Mouse (Mus musculus): ENCODE measurements around the gene Zfp991. TPM values are rescaled to one million over a fixed set of nuclear protein-coding genes. Genes with fewer than 3 reads are reported as not detected.
A peak's percentile ranks its signal among the peaks of the same experiment; 100 is the strongest.
"Not testable (repeated sequence)": the region's sequence is repeated elsewhere in the genome, so short reads cannot be mapped to it uniquely, and the experiment has no call there.

The Zfp991 gene
- polyA plus RNA-seq, 1 experiment from 2014 or later: 6.2 TPM

- WGBS (ENCODE audit: insufficient replicate concordance): 64% methylated on average over 2 of the region's 2 CpGs
- H3K9ac ChIP-seq; H3K4me1 ChIP-seq (replicated peaks); H3K36me3 ChIP-seq; H3K27ac ChIP-seq; DNase-seq; H3K4me3 ChIP-seq (replicated peaks); ATAC-seq (ENCODE audit: low read depth); H3K27me3 ChIP-seq; H3K9me3 ChIP-seq (replicated peaks); H3K4me2 ChIP-seq: not testable (repeated sequence)
Observed at GRCm38 (mm10) chr4:147127137-147127536, 4.7 kb upstream of the Zfp991 start.

GRCm38 (mm10) chr4:147128152-147128551, 3.7 kb upstream of the Zfp991 start:
- DNase-seq; H3K4me3 ChIP-seq (replicated peaks); H3K27me3 ChIP-seq; H3K4me2 ChIP-seq; H3K36me3 ChIP-seq; ATAC-seq (ENCODE audit: low read depth); H3K9me3 ChIP-seq (replicated peaks); H3K4me1 ChIP-seq (replicated peaks); H3K27ac ChIP-seq; H3K9ac ChIP-seq: not testable (repeated sequence)

- not testable (repeated sequence) for H3K9me3 ChIP-seq (replicated peaks); H3K4me3 ChIP-seq (replicated peaks); H3K27me3 ChIP-seq; H3K4me2 ChIP-seq; H3K27ac ChIP-seq; ATAC-seq (ENCODE audit: low read depth); H3K9ac ChIP-seq; H3K36me3 ChIP-seq; H3K4me1 ChIP-seq (replicated peaks); DNase-seq
- 44% methylated on average over 2 of the region's 2 CpGs for WGBS (ENCODE audit: insufficient replicate concordance)
Observed at GRCm38 (mm10) chr4:147133596-147133995, 1.8 kb downstream of the Zfp991 start.

GRCm38 (mm10) chr4:147141757-147142156, 9.9 kb downstream of the Zfp991 start:
- not testable (repeated sequence) for H3K27ac ChIP-seq; H3K4me2 ChIP-seq; H3K4me3 ChIP-seq (replicated peaks); H3K36me3 ChIP-seq; H3K4me1 ChIP-seq (replicated peaks); H3K27me3 ChIP-seq; H3K9ac ChIP-seq; DNase-seq; H3K9me3 ChIP-seq (replicated peaks)
- ATAC-seq (ENCODE audit: low read depth): peak; percentile 53; the same call in 1 of the 2 replicates
- whole genome bisulfite sequencing (ENCODE audit: insufficient replicate concordance): 59% methylated on average over 4 of the region's 4 CpGs

- not testable (repeated sequence) for ATAC-seq (ENCODE audit: low read depth); H3K27me3 ChIP-seq; H3K9ac ChIP-seq; H3K4me2 ChIP-seq; H3K4me1 ChIP-seq (replicated peaks); H3K27ac ChIP-seq; H3K36me3 ChIP-seq; DNase-seq; H3K9me3 ChIP-seq (replicated peaks); H3K4me3 ChIP-seq (replicated peaks)
- 75% methylated on average over 2 of the region's 2 CpGs for WGBS (ENCODE audit: insufficient replicate concordance)
Observed at GRCm38 (mm10) chr4:147165282-147165681, 33.4 kb downstream of the Zfp991 start.

GRCm38 (mm10) chr4:147170547-147170946, 38.7 kb downstream of the Zfp991 start:
- H3K36me3 ChIP-seq; H3K9ac ChIP-seq; H3K4me3 ChIP-seq (replicated peaks); ATAC-seq (ENCODE audit: low read depth); H3K27ac ChIP-seq; H3K9me3 ChIP-seq (replicated peaks); H3K27me3 ChIP-seq; DNase-seq; H3K4me1 ChIP-seq (replicated peaks); H3K4me2 ChIP-seq: not testable (repeated sequence)
- 78% methylated on average over 2 of the region's 2 CpGs for WGBS (ENCODE audit: insufficient replicate concordance)

- WGBS (ENCODE audit: insufficient replicate concordance): 50% methylated on average over 1 of the region's 4 CpGs
Observed at GRCm38 (mm10) chr4:147171557-147171956, 39.7 kb downstream of the Zfp991 start.

GRCm38 (mm10) chr4:147176279-147176880, 44.5 kb downstream of the Zfp991 start:
- H3K4me1 ChIP-seq (replicated peaks); H3K4me2 ChIP-seq; H3K27ac ChIP-seq; H3K9ac ChIP-seq; H3K36me3 ChIP-seq; H3K27me3 ChIP-seq; DNase-seq; H3K4me3 ChIP-seq (replicated peaks); H3K9me3 ChIP-seq (replicated peaks): not testable (repeated sequence)
- WGBS (ENCODE audit: insufficient replicate concordance): 72% methylated on average over 11 of the region's 12 CpGs
- peak; percentile 26; the same call in 1 of the 2 replicates for ATAC-seq (ENCODE audit: low read depth)

More at GRCm38 (mm10) chr4:147171557-147171956, 39.7 kb downstream of the Zfp991 start:
- not testable (repeated sequence) for H3K4me1 ChIP-seq (replicated peaks); H3K27ac ChIP-seq; H3K27me3 ChIP-seq; H3K9ac ChIP-seq; H3K36me3 ChIP-seq; H3K4me3 ChIP-seq (replicated peaks); H3K9me3 ChIP-seq (replicated peaks); DNase-seq; H3K4me2 ChIP-seq
- ATAC-seq (ENCODE audit: low read depth): peak; percentile 73

GRCm38 (mm10) chr4:147181141-147181685, 49.4 kb downstream of the Zfp991 start:
- H3K9ac ChIP-seq; H3K27me3 ChIP-seq; ATAC-seq (ENCODE audit: low read depth); H3K9me3 ChIP-seq (replicated peaks); H3K4me2 ChIP-seq; DNase-seq; H3K36me3 ChIP-seq; H3K4me1 ChIP-seq (replicated peaks); H3K4me3 ChIP-seq (replicated peaks); H3K27ac ChIP-seq: not testable (repeated sequence)
- WGBS (ENCODE audit: insufficient replicate concordance): 77% methylated on average over 8 of the region's 8 CpGs

- not testable (repeated sequence) for H3K36me3 ChIP-seq; H3K9ac ChIP-seq; H3K27ac ChIP-seq; H3K4me3 ChIP-seq (replicated peaks); H3K4me1 ChIP-seq (replicated peaks); H3K9me3 ChIP-seq (replicated peaks); DNase-seq; H3K27me3 ChIP-seq; H3K4me2 ChIP-seq
- no CpG with 5 or more reads among the region's 13 CpGs for WGBS (ENCODE audit: insufficient replicate concordance)
- ATAC-seq (ENCODE audit: low read depth): peak; percentile 48
Observed at GRCm38 (mm10) chr4:147181969-147182705, 50.3 kb downstream of the Zfp991 start.

GRCm38 (mm10) chr4:147186824-147187223, 55.0 kb downstream of the Zfp991 start:
- not testable (repeated sequence) for DNase-seq; H3K9me3 ChIP-seq (replicated peaks); H3K36me3 ChIP-seq; H3K4me3 ChIP-seq (replicated peaks); H3K4me2 ChIP-seq; H3K4me1 ChIP-seq (replicated peaks); H3K27me3 ChIP-seq; H3K27ac ChIP-seq; H3K9ac ChIP-seq
- ATAC-seq (ENCODE audit: low read depth): peak; percentile 53; the same call in 1 of the 2 replicates
- WGBS (ENCODE audit: insufficient replicate concordance): 70% methylated on average over 1 of the region's 1 CpGs

Measured in liver, embryonic 13.5 days (tissue).